Mouse (Mus musculus): ENCODE results near the gene Carmil1. TPM values are rescaled to one million over a fixed set of nuclear protein-coding genes. Genes with fewer than 3 reads are reported as not detected.

The Carmil1 gene
- polyA plus RNA-seq (2014; fragmentation: Nextera tagmentation; extraction: Ambion mirVana): 36.0 and 42.5 TPM in 2 replicates

DNA sequence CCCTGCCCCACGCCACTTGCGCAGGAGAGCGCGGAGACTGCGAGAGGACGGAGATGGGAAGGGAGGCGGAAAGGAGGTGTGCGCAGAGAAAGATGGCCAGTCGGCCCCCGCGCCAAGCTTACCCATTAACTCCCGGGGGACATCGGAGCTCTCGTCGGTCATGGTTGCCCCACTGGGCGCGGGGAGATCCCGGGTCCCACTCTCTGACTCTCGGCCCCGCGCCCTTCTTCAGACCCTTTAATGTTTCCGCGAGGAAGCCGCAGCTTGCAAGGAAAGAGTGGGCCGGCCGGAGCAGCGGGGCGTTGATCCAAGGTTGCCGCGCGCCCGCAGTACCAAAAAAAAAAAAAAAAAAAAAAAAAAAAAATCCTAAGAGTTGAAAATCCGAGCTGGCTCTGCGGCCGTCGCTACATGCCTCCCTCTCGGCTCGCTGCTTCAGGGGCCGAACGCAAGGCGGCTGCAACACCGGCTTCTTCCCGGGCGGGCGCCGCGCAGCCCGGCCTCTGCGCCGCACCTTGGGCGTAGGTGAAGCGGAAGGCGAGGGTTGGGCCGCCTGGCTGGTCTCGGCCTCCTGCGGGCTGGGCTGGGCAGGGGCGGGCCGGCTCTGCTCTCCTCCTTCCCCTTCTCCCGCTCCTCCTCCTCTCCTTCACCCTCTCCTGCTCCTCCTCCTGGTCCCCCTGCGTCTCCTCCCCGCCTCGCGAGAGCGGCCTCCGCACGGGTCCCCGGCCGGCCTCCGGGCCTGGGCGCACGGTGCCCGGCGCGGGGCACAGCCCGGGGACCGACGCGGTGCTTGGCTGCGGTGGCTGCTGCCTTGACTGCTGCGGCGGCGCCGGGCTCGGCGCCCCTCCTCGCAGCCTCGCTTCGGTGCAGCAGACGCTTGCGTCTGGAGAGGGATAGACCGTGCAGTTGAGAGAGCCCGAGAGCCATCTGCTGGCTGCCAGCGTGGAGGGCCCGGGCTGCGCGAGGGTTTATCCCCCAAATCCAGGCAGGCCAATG is at the start of gene Carmil1:
Gene Carmil1, minus strand, starts transcription at position 357 of the 993 bp plus-strand sequence.
- peak within 1 kb of the TSS; percentile 76 for H3K4me3 ChIP-seq (ENCODE audit: low read depth, low read length)

DNA sequence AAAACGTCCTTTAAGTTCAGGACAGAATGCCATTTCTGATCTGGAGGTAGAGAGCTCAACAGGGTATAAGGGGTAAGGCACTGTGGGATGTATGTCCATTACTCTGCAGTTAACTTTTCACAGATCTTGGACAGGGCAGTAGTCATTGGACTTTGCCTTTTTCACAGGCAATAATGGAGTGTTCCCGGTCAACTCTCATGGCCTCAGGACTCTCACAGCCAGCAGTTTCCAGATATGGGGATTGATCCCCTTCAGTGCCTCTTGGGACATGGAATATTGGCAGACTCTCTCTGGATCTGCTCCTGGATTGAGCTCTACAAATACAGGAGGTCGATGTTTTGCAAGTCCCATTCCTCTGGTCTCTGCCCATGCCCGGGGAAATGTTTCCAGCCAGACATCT is 49.5 kb upstream of the Carmil1 start:
- no peaks in the 10 kb centered on the region for H3K9me3 ChIP-seq (ENCODE audit: control insufficient read depth, low read length)
- no peak for ATAC-seq (ENCODE audit: low read depth)
- H3K9ac ChIP-seq (replicated peaks; ENCODE audit: low read depth, low read length): no peak overlapping the region
- H3K4me2 ChIP-seq (ENCODE audit: low read depth, low read length): no peak overlapping the region
- H3K36me3 ChIP-seq (ENCODE audit: control insufficient read depth, insufficient read depth, low read length): no peaks in the 10 kb centered on the region
- H3K27ac ChIP-seq (ENCODE audit: low read depth, low read length): no peak overlapping the region
- H3K27me3 ChIP-seq (ENCODE audit: control insufficient read depth, insufficient read depth, low read length): no peaks in the 10 kb centered on the region
- 79% methylated on average over 4 of the region's 4 CpGs for WGBS
- no peaks in the 10 kb centered on the region for H3K4me1 ChIP-seq (ENCODE audit: control insufficient read depth, insufficient read depth, low read length)
- H3K4me3 ChIP-seq (ENCODE audit: low read depth, low read length): no peak overlapping the region

More for the DNA sequence above, at the start of gene Carmil1:
- Histone ChIP-seq H3K4me1 (ENCODE audit: control insufficient read depth, insufficient read depth, low read length) (peaks cover 9% of the 10 kb centered on the region; the same call in 1 of the 2 replicates), H3K9ac (replicated peaks; ENCODE audit: low read depth, low read length) (peak within 1 kb of the TSS; percentile 87), H3K9me3 (ENCODE audit: control insufficient read depth, low read length) (no peaks in the 10 kb centered on the region), H3K36me3 (ENCODE audit: control insufficient read depth, insufficient read depth, low read length) (no peaks in the 10 kb centered on the region), H3K27ac (ENCODE audit: low read depth, low read length) (peak within 1 kb of the TSS; percentile 92), H3K27me3 (ENCODE audit: control insufficient read depth, insufficient read depth, low read length) (no peaks in the 10 kb centered on the region), H3K4me2 (ENCODE audit: low read depth, low read length) (peak within 1 kb of the TSS; percentile 86)
- ATAC-seq (ENCODE audit: low read depth): peak; percentile 99
- under 1% methylated on average over 95 of the region's 96 CpGs for WGBS

DNA sequence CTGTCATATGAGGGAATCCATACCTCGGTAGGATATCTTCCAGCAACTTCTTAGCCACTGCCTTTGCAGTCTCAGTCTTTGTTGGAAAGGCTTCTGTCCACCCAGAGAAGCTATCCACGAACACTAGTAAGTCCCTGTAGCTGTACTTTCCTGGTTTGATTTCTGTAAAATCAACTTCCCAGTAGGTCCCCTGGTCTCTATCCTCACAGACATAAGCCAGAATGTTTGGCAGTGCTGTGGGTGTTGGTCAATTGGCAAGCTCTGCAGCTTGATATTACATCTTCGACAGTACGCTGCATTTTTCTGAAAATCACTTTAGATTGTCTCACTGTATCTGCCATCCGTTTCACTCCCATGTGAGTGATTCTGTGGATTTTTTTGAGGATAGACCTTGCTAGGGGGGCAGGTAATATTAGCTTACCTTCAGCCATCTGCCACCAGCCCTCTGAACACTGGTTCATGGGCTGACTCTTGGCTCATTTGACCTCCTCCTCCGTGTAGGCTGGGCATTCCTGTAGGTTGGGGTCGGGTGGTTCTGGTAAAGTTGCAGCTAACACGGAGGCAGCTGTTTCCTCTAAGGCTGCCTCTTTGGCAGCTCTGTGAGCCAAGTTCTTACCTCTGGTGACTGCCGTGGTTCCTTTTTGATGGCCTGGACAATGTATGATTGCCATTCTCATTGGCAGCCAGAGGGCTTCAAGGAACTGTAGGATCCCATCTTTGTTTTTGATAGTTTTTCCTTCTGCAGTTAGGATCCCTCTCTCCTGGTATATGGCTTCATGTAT is 47.6 kb upstream of the Carmil1 start:
- Histone ChIP-seq H3K9ac (replicated peaks; ENCODE audit: low read depth, low read length) (no peak overlapping the region), H3K36me3 (ENCODE audit: control insufficient read depth, insufficient read depth, low read length) (no peaks in the 10 kb centered on the region), H3K9me3 (ENCODE audit: control insufficient read depth, low read length) (no peaks in the 10 kb centered on the region), H3K27ac (ENCODE audit: low read depth, low read length) (no peak overlapping the region), H3K4me3 (ENCODE audit: low read depth, low read length) (no peak overlapping the region), H3K27me3 (ENCODE audit: control insufficient read depth, insufficient read depth, low read length) (no peaks in the 10 kb centered on the region), H3K4me1 (ENCODE audit: control insufficient read depth, insufficient read depth, low read length) (no peaks in the 10 kb centered on the region), H3K4me2 (ENCODE audit: low read depth, low read length) (no peak overlapping the region)
- no peak for ATAC-seq (ENCODE audit: low read depth)
- 85% methylated on average over 9 of the region's 9 CpGs for WGBS

- H3K27ac ChIP-seq (ENCODE audit: low read depth, low read length): no peak within 1 kb of the TSS
- no peak within 1 kb of the TSS for H3K4me3 ChIP-seq (ENCODE audit: low read depth, low read length)
- H3K4me1 ChIP-seq (ENCODE audit: control insufficient read depth, insufficient read depth, low read length): no peaks in the 10 kb centered on the region
- 90% methylated on average over 5 of the region's 5 CpGs for WGBS
- H3K9ac ChIP-seq (replicated peaks; ENCODE audit: low read depth, low read length): no peak within 1 kb of the TSS
- H3K36me3 ChIP-seq (ENCODE audit: control insufficient read depth, insufficient read depth, low read length): no peaks in the 10 kb centered on the region
- H3K4me2 ChIP-seq (ENCODE audit: low read depth, low read length): no peak within 1 kb of the TSS
- H3K27me3 ChIP-seq (ENCODE audit: control insufficient read depth, insufficient read depth, low read length): no peaks in the 10 kb centered on the region
- no peak for ATAC-seq (ENCODE audit: low read depth)
- H3K9me3 ChIP-seq (ENCODE audit: control insufficient read depth, low read length): no peaks in the 10 kb centered on the region
Measured at GRCm38 (mm10) chr13:24327201-24327600, 46.6 kb upstream of the Carmil1 start, which contains the start of gene Cmah. Gene Cmah (plus strand): TSS chr13:24327404.

DNA sequence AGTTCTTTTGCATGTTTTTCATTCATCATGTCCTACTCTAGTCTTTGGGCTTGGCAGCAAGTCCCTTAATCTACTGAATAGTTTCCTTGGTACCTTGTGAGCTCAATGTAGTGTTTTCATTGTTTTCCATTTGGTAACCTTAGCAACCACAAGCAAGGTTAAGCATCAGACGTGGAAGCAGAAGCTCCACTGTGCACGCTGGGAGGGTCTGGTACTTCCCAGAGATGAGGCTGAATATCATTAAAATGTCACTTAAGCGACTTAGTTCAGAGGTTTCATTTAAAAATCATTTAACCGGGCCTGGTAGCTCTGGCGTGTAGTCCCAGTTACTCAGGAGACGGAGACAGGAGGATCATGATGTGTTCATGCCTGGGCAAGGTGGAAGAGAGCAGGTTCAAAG is 40.7 kb upstream of the Carmil1 start:
- Histone ChIP-seq H3K4me2 (ENCODE audit: low read depth, low read length) (no peak overlapping the region), H3K4me3 (ENCODE audit: low read depth, low read length) (no peak overlapping the region), H3K9me3 (ENCODE audit: control insufficient read depth, low read length) (no peaks in the 10 kb centered on the region), H3K4me1 (ENCODE audit: control insufficient read depth, insufficient read depth, low read length) (no peaks in the 10 kb centered on the region), H3K27ac (ENCODE audit: low read depth, low read length) (no peak overlapping the region), H3K9ac (replicated peaks; ENCODE audit: low read depth, low read length) (no peak overlapping the region), H3K27me3 (ENCODE audit: control insufficient read depth, insufficient read depth, low read length) (no peaks in the 10 kb centered on the region), H3K36me3 (ENCODE audit: control insufficient read depth, insufficient read depth, low read length) (no peaks in the 10 kb centered on the region)
- WGBS: 71% methylated on average over 6 of the region's 6 CpGs
- ATAC-seq (ENCODE audit: low read depth): no peak

- Histone ChIP-seq H3K4me3 (ENCODE audit: low read depth, low read length) (no peak overlapping the region), H3K4me1 (ENCODE audit: control insufficient read depth, insufficient read depth, low read length) (no peaks in the 10 kb centered on the region), H3K4me2 (ENCODE audit: low read depth, low read length) (no peak overlapping the region), H3K36me3 (ENCODE audit: control insufficient read depth, insufficient read depth, low read length) (no peaks in the 10 kb centered on the region), H3K27me3 (ENCODE audit: control insufficient read depth, insufficient read depth, low read length) (no peaks in the 10 kb centered on the region), H3K27ac (ENCODE audit: low read depth, low read length) (no peak overlapping the region), H3K9ac (replicated peaks; ENCODE audit: low read depth, low read length) (no peak overlapping the region), H3K9me3 (ENCODE audit: control insufficient read depth, low read length) (no peaks in the 10 kb centered on the region)
- 21% methylated on average over 4 of the region's 4 CpGs for WGBS
- ATAC-seq (ENCODE audit: low read depth): no peak
Measured at GRCm38 (mm10) chr13:24318618-24319017, 38.0 kb upstream of the Carmil1 start.

- no peaks in the 10 kb centered on the region for H3K36me3 ChIP-seq (ENCODE audit: control insufficient read depth, insufficient read depth, low read length)
- no peak overlapping the region for H3K4me3 ChIP-seq (ENCODE audit: low read depth, low read length)
- no peak overlapping the region for H3K27ac ChIP-seq (ENCODE audit: low read depth, low read length)
- no peak overlapping the region for H3K4me2 ChIP-seq (ENCODE audit: low read depth, low read length)
- no peaks in the 10 kb centered on the region for H3K27me3 ChIP-seq (ENCODE audit: control insufficient read depth, insufficient read depth, low read length)
- no peaks in the 10 kb centered on the region for H3K4me1 ChIP-seq (ENCODE audit: control insufficient read depth, insufficient read depth, low read length)
- no peak overlapping the region for H3K9ac ChIP-seq (replicated peaks; ENCODE audit: low read depth, low read length)
- H3K9me3 ChIP-seq (ENCODE audit: control insufficient read depth, low read length): no peaks in the 10 kb centered on the region
- ATAC-seq (ENCODE audit: low read depth): no peak
- 71% methylated on average over 3 of the region's 3 CpGs for WGBS
Measured at GRCm38 (mm10) chr13:24316563-24316962, 36.0 kb upstream of the Carmil1 start.

DNA sequence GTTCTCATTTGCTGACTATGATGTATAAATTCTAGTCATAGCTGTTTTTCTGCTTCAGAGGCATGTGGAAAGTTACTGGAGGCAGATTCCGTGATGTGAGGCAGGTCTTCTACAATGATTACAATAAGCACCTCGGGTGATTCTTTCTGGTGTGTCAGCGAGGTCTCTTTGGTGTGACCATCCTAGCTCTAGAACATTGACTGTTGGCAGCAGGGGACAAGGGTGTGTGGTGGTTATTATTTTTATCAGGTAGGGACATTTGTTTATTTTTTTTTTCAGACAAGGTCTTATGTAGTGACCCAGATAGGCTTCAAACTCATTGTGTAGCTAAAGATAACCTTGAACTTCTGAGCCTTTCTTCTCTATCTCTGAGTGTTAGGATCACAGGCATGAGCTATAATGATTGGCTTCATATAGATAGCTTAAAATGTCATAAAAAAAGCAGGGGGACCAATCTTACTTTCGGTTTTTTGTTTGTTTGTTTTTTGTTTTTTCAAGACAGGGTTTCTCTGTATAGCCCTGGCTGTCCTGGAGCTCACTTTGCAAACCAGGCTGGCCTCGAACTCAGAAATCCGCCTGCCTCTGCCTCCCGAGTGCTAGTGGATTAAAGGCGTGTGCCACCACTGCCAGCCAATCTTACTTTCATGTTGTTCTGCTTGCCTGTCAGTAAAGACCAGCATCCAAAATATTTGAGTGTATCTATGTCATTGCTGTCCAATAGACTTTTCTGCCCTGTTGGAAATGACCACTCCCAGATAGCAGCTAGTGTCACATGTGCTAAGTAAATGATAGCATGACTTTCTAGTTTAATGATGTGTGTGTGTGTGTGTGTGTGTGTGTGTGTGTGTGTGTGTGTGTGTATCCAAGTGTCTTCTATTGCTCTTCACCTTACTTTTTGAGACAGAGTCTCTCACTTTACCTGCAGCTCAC is 30.7 kb upstream of the Carmil1 start:
- Histone ChIP-seq H3K9ac (replicated peaks; ENCODE audit: low read depth, low read length) (no peak overlapping the region), H3K27me3 (ENCODE audit: control insufficient read depth, insufficient read depth, low read length) (no peaks in the 10 kb centered on the region), H3K4me3 (ENCODE audit: low read depth, low read length) (no peak overlapping the region), H3K4me1 (ENCODE audit: control insufficient read depth, insufficient read depth, low read length) (no peaks in the 10 kb centered on the region), H3K27ac (ENCODE audit: low read depth, low read length) (no peak overlapping the region), H3K9me3 (ENCODE audit: control insufficient read depth, low read length) (no peaks in the 10 kb centered on the region), H3K4me2 (ENCODE audit: low read depth, low read length) (no peak overlapping the region), H3K36me3 (ENCODE audit: control insufficient read depth, insufficient read depth, low read length) (no peaks in the 10 kb centered on the region)
- 92% methylated on average over 8 of the region's 8 CpGs for WGBS
- no peak for ATAC-seq (ENCODE audit: low read depth)

Data from neural tube, embryonic 14.5 days (tissue).